Mouse (Mus musculus) ovary, postnatal 14 days (tissue): ENCODE measurements around the gene Igfbp7.
A peak's percentile ranks its signal among the peaks of the same experiment; 100 is the strongest.
"Not testable (repeated sequence)": the region's sequence is repeated elsewhere in the genome, so short reads cannot be mapped to it uniquely, and the experiment has no call there.

Experiments used
- DNase-seq: peaks from one replicate; pipeline ENCODE4 v3.0.0; 2022; ENCODE audit warnings: low spot score

Gene Igfbp7

GRCm38 (mm10) chr5:77407341-77408298 lies at the start of gene Igfbp7:
TSS of gene Igfbp7 (minus strand) at chr5:77408041.
- peak; percentile 69 for DNase-seq

GRCm38 (mm10) chr5:77452103-77452502 lies 44.3 kb upstream of the Igfbp7 start:
- no peak for DNase-seq

GRCm38 (mm10) chr5:77449531-77449930 lies 41.7 kb upstream of the Igfbp7 start:
- DNase-seq: no peak

GRCm38 (mm10) chr5:77445431-77445830 lies 37.6 kb upstream of the Igfbp7 start:
- no peak for DNase-seq

GRCm38 (mm10) chr5:77443889-77444573 lies 36.2 kb upstream of the Igfbp7 start:
- no peak for DNase-seq

- DNase-seq: no peak
These were observed 35.2 kb upstream of the Igfbp7 start for GRCm38 (mm10) chr5:77442856-77443623.

GRCm38 (mm10) chr5:77436308-77436707 lies 28.5 kb upstream of the Igfbp7 start:
- no peak for DNase-seq

- DNase-seq: no peak
These were observed 26.2 kb upstream of the Igfbp7 start for GRCm38 (mm10) chr5:77434060-77434459.

GRCm38 (mm10) chr5:77433561-77433960 lies 25.7 kb upstream of the Igfbp7 start:
- DNase-seq: no peak

GRCm38 (mm10) chr5:77433119-77433518 lies 25.3 kb upstream of the Igfbp7 start:
- no peak for DNase-seq

GRCm38 (mm10) chr5:77432446-77432845 lies 24.6 kb upstream of the Igfbp7 start:
- DNase-seq: no peak

GRCm38 (mm10) chr5:77431068-77431467 lies 23.2 kb upstream of the Igfbp7 start:
- no peak for DNase-seq

- DNase-seq: no peak
These were observed 22.6 kb upstream of the Igfbp7 start for GRCm38 (mm10) chr5:77430471-77430870.

GRCm38 (mm10) chr5:77430049-77430448 lies 22.2 kb upstream of the Igfbp7 start:
- DNase-seq: no peak

- no peak for DNase-seq
These were observed 20.7 kb upstream of the Igfbp7 start for GRCm38 (mm10) chr5:77428526-77428925.

GRCm38 (mm10) chr5:77427986-77428385 lies 20.1 kb upstream of the Igfbp7 start:
- no peak for DNase-seq

- DNase-seq: no peak
These were observed 18.1 kb upstream of the Igfbp7 start for GRCm38 (mm10) chr5:77425721-77426500.

- DNase-seq: not testable (repeated sequence)
These were observed 11.7 kb upstream of the Igfbp7 start for GRCm38 (mm10) chr5:77419537-77419936.

- no peak for DNase-seq
These were observed 8.2 kb upstream of the Igfbp7 start for GRCm38 (mm10) chr5:77416058-77416457.

GRCm38 (mm10) chr5:77408530-77408929 lies 689 bp upstream of the Igfbp7 start:
- DNase-seq: no peak

GRCm38 (mm10) chr5:77406371-77406871 lies 1.4 kb downstream of the Igfbp7 start:
- peak; percentile 26 for DNase-seq
